Mouse (Mus musculus) midbrain, embryonic 10.5 days (tissue): ENCODE data around the gene Slf1. TPM values are rescaled to one million over a fixed set of nuclear protein-coding genes. Genes with fewer than 3 reads are reported as not detected.

Source experiments
- DNase-seq: peaks from one replicate; pipeline ENCODE4 v3.0.0-alpha.2; 2017; ENCODE audit warnings: low spot score
- H3K27ac ChIP-seq: fragments of 300-500 bp; sonication (generic); replicated peaks from 2 replicates; pipeline ENCODE4 v1.5.1; 2016; ENCODE audit warnings: mild to moderate bottlenecking
- H3K27me3 ChIP-seq: fragments of 300-500 bp; sonication (generic); 2 replicates; pipeline ENCODE4 v1.6.1; 2016; ENCODE audit warnings: low read depth, mild to moderate bottlenecking; ENCODE audit not compliant: poor library complexity, severe bottlenecking
- H3K36me3 ChIP-seq: fragments of 300-500 bp; sonication (generic); 2 replicates; pipeline ENCODE4 v1.6.1; 2016; ENCODE audit warnings: mild to moderate bottlenecking, moderate library complexity
- H3K4me1 ChIP-seq: fragments of 300-500 bp; sonication (generic); 2 replicates; pipeline ENCODE4 v1.6.1; 2016
- H3K4me3 ChIP-seq: fragments of 300-500 bp; sonication (generic); 2 replicates; pipeline ENCODE4 v1.5.1; 2016; ENCODE audit warnings: mild to moderate bottlenecking, moderate library complexity
- H3K9me3 ChIP-seq: fragments of 300-500 bp; sonication (generic); replicated peaks from 2 replicates; pipeline ENCODE4 v1.6.1; 2016; ENCODE audit warnings: mild to moderate bottlenecking
- WGBS: fragments of 180-500 bp; shearing (Covaris S2); methylation state at CpG from one replicate; pipeline ENCODE4 v1.1.7; 2016; 5-methylcytosine and 5-hydroxymethylcytosine counted together
- polyA plus RNA-seq: library from polyadenylated mRNA; unstranded; fragments of >200 nt; fragmentation: Nextera tagmentation; extraction: Ambion mirVana; gene quantifications from 2 replicates; pipeline ENCODE4 v1.2.1, GENCODE M21; 2016

Slf1 gene
- polyA plus RNA-seq, 1 experiment from 2014 or later = 44.6 TPM

- 0 out of 2 replicates have a peak, but pooled peaks cover 5% of the 10 kb centered on the region for H3K4me1 ChIP-seq
- no peaks in the 10 kb centered on the region for H3K27me3 ChIP-seq
- no peak overlapping the region for H3K4me3 ChIP-seq
- H3K9me3 ChIP-seq = no peaks in the 10 kb centered on the region
- H3K36me3 ChIP-seq = peaks cover 21% of the 10 kb centered on the region
- DNase-seq = no peak
- H3K27ac ChIP-seq = no peak overlapping the region
- WGBS = 96% methylated on average over 3 of the region's 3 CpGs
These were observed 85.5 kb downstream of the Slf1 start for GRCm38 (mm10) chr13:77049736-77050135.

- Histone ChIP-seq H3K9me3 (no peaks in the 10 kb centered on the region), H3K27ac (no peak overlapping the region), H3K27me3 (no peaks in the 10 kb centered on the region), H3K4me3 (no peak overlapping the region), H3K4me1 (0 out of 2 replicates have a peak, but pooled peaks cover 5% of the 10 kb centered on the region), H3K36me3 (peaks cover 22% of the 10 kb centered on the region)
- 92% methylated on average over 1 of the region's 1 CpGs for WGBS
- no peak for DNase-seq
These were observed 86.8 kb downstream of the Slf1 start for GRCm38 (mm10) chr13:77048461-77048860.

- Histone ChIP-seq H3K27me3 (no peaks in the 10 kb centered on the region), H3K9me3 (no peaks in the 10 kb centered on the region), H3K4me3 (no peak overlapping the region), H3K4me1 (0 out of 2 replicates have a peak, but pooled peaks cover 5% of the 10 kb centered on the region), H3K36me3 (peaks cover 27% of the 10 kb centered on the region), H3K27ac (no peak overlapping the region)
- DNase-seq = no peak
- WGBS = 88% methylated on average over 6 of the region's 6 CpGs
These were observed 87.9 kb downstream of the Slf1 start for GRCm38 (mm10) chr13:77047179-77047931.

DNA sequence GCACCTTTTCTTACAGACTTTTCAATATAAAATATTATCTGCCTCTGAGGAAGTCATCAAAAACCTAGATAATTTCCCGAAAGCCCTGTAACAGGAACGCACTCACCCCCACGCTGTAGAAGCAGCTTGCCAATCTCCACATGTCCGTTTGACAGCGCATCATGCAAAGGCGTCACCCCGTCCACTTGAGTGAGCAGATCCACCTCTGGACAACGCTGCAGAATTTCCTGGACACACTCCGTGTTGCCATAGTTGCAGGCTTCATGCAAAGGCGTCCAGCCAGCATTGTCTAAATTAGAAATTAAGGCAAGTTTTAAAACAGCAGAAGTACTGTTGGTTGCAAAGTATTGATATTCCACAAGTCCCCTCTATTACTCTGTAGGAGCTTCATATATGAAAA, 88.9 kb downstream of the Slf1 start:
- no peak for DNase-seq
- no peaks in the 10 kb centered on the region for H3K27me3 ChIP-seq
- 85% methylated on average over 10 of the region's 10 CpGs for WGBS
- no peak overlapping the region for H3K4me3 ChIP-seq
- 0 out of 2 replicates have a peak, but pooled peaks cover 5% of the 10 kb centered on the region for H3K4me1 ChIP-seq
- peaks cover 30% of the 10 kb centered on the region for H3K36me3 ChIP-seq
- no peak overlapping the region for H3K27ac ChIP-seq
- no peaks in the 10 kb centered on the region for H3K9me3 ChIP-seq

DNA sequence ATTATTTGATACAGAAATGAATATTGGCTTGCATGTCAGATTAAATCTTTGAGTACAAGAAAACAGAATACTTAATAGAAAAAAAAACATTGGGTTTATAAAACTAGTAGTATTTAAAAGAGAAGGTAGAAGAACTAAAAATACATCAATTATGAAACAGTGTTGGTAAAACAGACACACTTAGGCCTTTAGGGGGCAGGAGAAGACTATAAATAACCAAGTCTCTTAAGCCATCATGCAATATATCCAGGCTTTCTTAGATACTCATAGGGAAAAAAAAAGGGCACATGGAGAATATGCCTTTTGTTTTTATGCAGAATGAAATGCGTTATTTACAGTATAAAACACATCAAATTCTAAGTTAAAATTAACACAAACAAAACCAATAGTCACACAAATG, 89.9 kb downstream of the Slf1 start:
- no peaks in the 10 kb centered on the region for H3K27me3 ChIP-seq
- H3K27ac ChIP-seq = no peak overlapping the region
- 98% methylated on average over 1 of the region's 1 CpGs for WGBS
- no peaks in the 10 kb centered on the region for H3K9me3 ChIP-seq
- 0 out of 2 replicates have a peak, but pooled peaks cover 5% of the 10 kb centered on the region for H3K4me1 ChIP-seq
- peaks cover 31% of the 10 kb centered on the region for H3K36me3 ChIP-seq
- no peak overlapping the region for H3K4me3 ChIP-seq
- no peak for DNase-seq

DNA sequence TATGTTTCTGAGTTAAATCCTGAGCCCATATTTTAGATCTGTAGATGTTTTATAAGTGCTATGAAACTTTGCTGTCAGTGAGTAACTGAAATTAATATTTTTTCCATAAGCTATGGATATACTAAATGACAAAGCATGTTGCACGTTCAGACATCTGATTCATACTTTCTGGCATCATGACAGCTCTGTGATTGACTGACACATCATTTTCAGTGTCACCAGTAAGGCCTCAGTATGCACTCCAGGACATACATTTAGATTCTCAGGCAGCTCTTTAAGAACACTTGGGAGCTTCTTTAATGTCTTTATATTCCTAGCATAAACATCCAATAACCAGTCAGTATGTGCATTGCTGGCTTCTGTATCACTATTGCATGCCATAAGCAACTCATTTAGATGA, 91.9 kb downstream of the Slf1 start:
- no peaks in the 10 kb centered on the region for H3K27me3 ChIP-seq
- H3K9me3 ChIP-seq = no peaks in the 10 kb centered on the region
- 96% methylated on average over 1 of the region's 1 CpGs for WGBS
- H3K4me1 ChIP-seq = 0 out of 2 replicates have a peak, but pooled peaks cover 5% of the 10 kb centered on the region
- H3K4me3 ChIP-seq = no peak overlapping the region
- DNase-seq = no peak
- H3K36me3 ChIP-seq = peaks cover 22% of the 10 kb centered on the region
- no peak overlapping the region for H3K27ac ChIP-seq

DNA sequence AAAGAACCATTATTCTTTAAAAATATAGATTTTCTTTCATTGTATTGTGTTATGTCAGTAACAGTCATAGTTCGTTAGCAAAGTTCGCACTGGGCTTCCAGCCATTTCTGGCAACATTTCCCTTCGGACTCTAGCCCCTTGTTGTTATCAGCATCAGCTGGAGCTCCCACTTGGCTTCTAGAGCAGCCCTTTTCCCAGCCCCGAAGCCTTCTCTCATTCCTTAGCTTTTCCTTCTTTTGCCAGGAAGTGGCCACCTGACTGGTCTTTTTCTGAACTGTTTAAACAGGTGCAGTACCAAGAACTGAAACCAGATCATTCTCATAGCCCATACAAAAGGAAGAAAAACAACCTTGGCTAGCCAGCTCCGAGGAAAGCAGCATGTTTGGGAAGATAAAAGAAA, 105.7 kb downstream of the Slf1 start:
- no peaks in the 10 kb centered on the region for H3K9me3 ChIP-seq
- no peaks in the 10 kb centered on the region for H3K4me1 ChIP-seq
- no peaks in the 10 kb centered on the region for H3K36me3 ChIP-seq
- no peak for DNase-seq
- H3K27ac ChIP-seq = no peak overlapping the region
- 79% methylated on average over 5 of the region's 5 CpGs for WGBS
- H3K27me3 ChIP-seq = no peaks in the 10 kb centered on the region
- H3K4me3 ChIP-seq = no peak overlapping the region

- no peak overlapping the region for H3K27ac ChIP-seq
- H3K9me3 ChIP-seq = no peaks in the 10 kb centered on the region
- H3K4me1 ChIP-seq = no peaks in the 10 kb centered on the region
- no peak overlapping the region for H3K4me3 ChIP-seq
- H3K27me3 ChIP-seq = no peaks in the 10 kb centered on the region
- 82% methylated on average over 2 of the region's 2 CpGs for WGBS
- no peaks in the 10 kb centered on the region for H3K36me3 ChIP-seq
- no peak for DNase-seq
These were observed 116.4 kb downstream of the Slf1 start for GRCm38 (mm10) chr13:77018851-77019250.

- DNase-seq = no peak
- no peak overlapping the region for H3K4me3 ChIP-seq
These were observed 131.6 kb downstream of the Slf1 start for GRCm38 (mm10) chr13:77003684-77004083.

DNA sequence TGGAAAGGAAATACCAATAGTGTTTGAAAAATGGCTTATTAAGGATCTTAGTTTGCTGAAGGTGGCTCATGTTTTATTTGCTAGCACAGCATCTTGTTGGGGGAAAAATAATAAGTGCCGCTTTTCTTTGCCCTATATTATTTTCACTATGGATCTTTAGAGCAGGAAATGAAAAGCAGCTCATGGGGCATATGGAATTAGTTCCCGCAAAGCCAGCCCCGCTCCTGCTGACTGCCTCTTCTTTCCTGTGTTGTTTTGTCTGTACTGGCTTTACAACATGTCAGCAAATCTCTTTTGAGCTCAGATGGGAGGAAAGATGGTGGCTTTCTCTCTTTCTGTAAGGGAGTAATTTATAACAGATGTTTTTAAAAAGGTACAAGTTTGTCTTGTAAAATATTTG, 132.6 kb downstream of the Slf1 start:
- Histone ChIP-seq H3K27ac (no peak overlapping the region), H3K4me3 (no peak overlapping the region), H3K36me3 (no peaks in the 10 kb centered on the region), H3K27me3 (no peaks in the 10 kb centered on the region), H3K9me3 (no peaks in the 10 kb centered on the region), H3K4me1 (no peaks in the 10 kb centered on the region)
- DNase-seq = no peak
- 67% methylated on average over 3 of the region's 3 CpGs for WGBS

More at GRCm38 (mm10) chr13:77003684-77004083, 131.6 kb downstream of the Slf1 start:
- WGBS = 93% methylated on average over 1 of the region's 1 CpGs
- no peak overlapping the region for H3K27ac ChIP-seq
- no peaks in the 10 kb centered on the region for H3K36me3 ChIP-seq
- no peaks in the 10 kb centered on the region for H3K4me1 ChIP-seq
- H3K27me3 ChIP-seq = no peaks in the 10 kb centered on the region
- no peaks in the 10 kb centered on the region for H3K9me3 ChIP-seq

Other genes starting within 250 kb of the Slf1 start
- gene 2210408I21Rik, start 67 bp upstream of the Slf1 start, polyA plus RNA-seq = 8.3 and 9.8 TPM in 2 replicates